Mouse (Mus musculus) heart, postnatal 25 days (tissue): ENCODE results near the gene Mrpl14. TPM values are rescaled to one million over a fixed set of nuclear protein-coding genes. Genes with fewer than 3 reads are reported as not detected.
A peak's percentile ranks its signal among the peaks of the same experiment; 100 is the strongest.

Experiments used
- DNase-seq: peaks from one replicate; pipeline ENCODE4 v3.0.0; 2022; ENCODE audit warnings: low spot score
- intact Hi-C: fragments of 180-260 bp; cut with DNase I; formaldehyde crosslinking; loops from one replicate; pipeline ENCODE4 v1.15.1; 2025
- total RNA-seq, 2 experiments: library from RNA; stranded (reverse); gene quantifications; 2 replicates each; pipeline ENCODE4 v1.2.3; 2021

The Mrpl14 gene
- total RNA-seq, 2 experiments from 2014 or later = 132 to 139 TPM

DNA sequence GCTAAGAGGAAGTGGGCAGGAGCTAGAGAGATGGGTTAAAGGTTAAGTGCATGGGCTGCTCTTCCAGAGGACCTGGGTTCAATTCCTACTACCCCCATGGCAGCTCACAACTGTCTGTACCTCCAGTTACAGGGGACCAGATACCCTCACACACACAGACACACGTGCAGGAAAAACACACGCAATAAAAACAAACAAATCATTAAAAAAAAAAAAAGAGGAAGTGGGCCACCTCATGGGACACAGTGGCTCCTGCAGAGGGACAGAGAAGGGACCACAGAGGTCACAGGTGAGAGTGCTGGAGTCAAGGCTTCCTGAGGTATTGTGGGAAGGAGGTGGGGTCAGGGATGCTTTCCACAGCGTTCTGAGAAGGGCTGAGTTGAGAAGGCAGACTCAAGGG, 25.4 kb downstream of the Mrpl14 start:
- intact Hi-C loops = no loop called here

DNA sequence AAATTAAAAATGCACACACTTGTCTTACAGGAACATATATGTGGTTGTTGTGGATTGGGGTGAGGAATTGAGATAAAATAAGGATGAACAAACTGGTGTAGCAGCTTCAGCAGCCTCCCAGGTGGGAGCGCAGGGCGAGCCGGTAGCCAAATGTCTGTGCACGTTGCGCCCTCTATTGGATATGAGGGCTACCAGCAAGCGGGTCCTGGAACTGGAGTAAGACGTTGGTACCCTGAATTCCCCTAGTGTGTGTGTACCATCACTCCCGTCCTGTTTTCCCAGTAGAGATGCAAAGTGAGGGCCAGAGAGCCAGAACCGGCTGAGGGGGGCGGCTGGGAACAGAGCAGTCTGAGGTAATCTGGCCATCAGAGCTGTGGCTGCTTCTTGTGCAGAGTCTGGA, 32.2 kb downstream of the Mrpl14 start:
- intact Hi-C loops = loop anchor here (1.0 kb wide), 1 partner anchor 40 kb away; no protein-coding TSS in a partner anchor
- DNase-seq = no peak

More for the DNA sequence above, 25.4 kb downstream of the Mrpl14 start:
- no peak for DNase-seq

DNA sequence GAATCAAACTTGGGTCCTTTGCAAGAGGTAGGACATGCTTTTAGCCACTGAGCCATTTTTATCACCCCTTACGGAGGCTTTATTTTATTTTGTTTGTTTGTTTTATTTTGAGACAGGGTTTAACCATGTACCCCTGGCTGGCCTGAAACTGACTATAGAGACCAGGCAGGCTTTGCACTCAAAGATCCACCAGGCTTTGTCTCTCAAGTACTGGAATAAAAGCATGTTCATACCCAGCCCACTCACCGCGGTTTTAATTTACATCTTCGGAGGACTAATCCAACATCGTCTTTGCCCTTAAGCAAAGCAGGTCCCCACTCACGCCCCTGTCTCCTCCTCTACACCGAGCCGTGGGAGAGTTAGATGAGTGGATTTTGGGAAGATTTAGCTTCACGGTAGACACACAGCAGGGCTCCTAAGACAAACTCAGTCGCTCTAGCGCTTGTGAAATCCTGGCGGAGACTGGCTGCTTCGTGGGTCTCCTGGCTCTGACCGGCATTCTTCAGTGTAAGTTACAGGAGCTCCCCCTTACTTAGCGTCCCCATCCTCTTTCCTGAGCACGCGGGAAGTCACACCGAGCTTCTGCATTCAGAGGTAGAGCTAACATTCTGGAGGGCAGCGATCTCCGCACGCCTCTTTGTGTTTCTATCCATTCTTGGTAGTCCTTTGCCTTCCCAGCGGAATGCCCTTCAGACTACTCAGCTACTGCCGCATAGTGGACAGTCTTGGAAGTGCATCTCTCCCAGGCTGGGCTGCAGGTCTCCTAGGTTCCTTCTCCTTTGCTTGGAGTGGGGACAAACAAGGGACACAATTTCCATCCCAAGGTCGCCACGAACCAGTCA, 37.8 kb downstream of the Mrpl14 start:
- no peak for DNase-seq
- intact Hi-C loops = loop anchor here (5.0 kb wide), 1 partner anchor 147 kb away; no protein-coding TSS in a partner anchor

- intact Hi-C loops = loop anchor here (5.0 kb wide), 1 partner anchor 147 kb away; no protein-coding TSS in a partner anchor
- no peak for DNase-seq
Measured at GRCm38 (mm10) chr17:45724574-45724921, 38.4 kb downstream of the Mrpl14 start.

GRCm38 (mm10) chr17:45726249-45726648, 40.1 kb downstream of the Mrpl14 start:
- intact Hi-C loops = no loop called here
- DNase-seq = no peak

- no peak for DNase-seq
- intact Hi-C loops = no loop called here
Measured at GRCm38 (mm10) chr17:45727481-45727880, 41.4 kb downstream of the Mrpl14 start.

DNA sequence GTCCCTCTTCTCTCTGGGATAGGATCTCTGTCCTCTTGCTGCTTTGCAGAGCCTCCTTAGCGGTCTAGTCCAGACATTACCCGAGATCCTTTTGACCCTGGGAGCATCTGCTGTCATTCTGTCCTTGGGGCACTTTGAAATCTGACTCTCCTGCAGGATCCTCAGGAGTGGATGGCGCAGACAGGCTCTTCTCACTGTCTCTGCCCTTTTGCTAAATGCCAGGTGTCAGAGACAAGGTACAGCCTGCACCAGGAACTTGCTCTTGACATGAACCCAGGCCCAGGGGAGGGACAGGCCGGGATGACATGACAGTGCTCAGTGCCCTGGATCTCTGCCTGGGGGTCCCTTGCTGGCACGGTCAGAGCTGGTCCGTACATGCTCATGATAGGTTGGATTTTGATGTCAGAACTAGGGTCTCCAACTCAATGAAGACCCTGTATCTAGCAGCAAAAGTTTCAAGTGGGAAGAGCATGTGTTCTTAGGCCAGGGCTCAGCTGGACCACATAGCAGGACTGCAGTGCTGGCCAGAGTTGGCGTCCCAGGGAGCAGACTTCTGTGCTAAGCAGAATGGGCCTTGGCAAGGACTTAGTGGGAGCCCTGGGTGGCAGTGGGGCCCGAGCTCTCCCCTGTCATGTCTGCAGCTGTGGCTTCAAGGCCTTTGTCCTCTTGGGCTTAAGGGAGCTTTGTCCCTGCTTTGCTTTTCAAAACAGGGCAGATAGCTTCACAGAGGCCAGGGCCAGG, 42.0 kb downstream of the Mrpl14 start:
- intact Hi-C loops = no loop called here
- DNase-seq = no peak

- no peak for DNase-seq
- intact Hi-C loops = no loop called here
Measured at GRCm38 (mm10) chr17:45729387-45729786, 43.3 kb downstream of the Mrpl14 start.

GRCm38 (mm10) chr17:45730696-45731095, 44.6 kb downstream of the Mrpl14 start:
- intact Hi-C loops = loop anchor here (1.0 to 10.0 kb wide), 3 partner anchors 114 to 567 kb away; partner anchors contain the start of gene Dlk2

DNA sequence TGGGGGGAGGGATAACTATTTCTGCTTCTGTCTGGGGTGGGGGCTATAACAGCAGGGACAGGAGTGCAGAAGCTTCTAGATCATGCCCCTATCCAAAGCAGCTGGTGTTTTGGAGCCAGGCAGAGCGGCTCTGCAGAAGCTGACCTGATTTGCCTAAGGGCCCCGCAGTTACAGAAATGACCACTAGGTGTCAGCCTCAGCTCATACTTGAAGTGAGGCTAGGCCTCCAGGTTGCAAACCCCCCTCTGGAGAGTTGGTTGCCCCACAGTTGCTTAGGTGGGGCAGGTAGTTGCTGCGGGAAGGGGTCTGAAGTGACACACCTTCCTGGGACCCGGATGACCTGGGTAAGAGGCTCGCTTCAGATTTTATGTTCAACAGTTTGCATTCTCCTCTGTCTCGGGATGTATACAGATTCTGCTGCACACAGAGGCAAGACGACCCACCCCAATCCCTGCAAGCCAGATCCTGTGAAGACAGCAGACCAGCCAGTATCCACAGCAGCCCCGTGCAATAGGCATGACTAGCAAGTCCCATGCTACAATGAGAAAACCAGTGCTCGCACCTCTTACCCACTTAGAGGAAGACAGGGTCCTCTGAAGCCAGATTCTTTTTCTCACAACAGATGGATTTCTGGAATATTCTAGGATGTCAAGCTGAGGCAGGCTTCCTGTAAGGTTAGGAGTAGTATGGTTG, 45.2 kb downstream of the Mrpl14 start:
- intact Hi-C loops = loop anchor here (1.0 to 10.0 kb wide), 3 partner anchors 113 to 566 kb away; partner anchors contain the start of gene Dlk2
- DNase-seq = peak; percentile 55

More at GRCm38 (mm10) chr17:45730696-45731095, 44.6 kb downstream of the Mrpl14 start:
- no peak for DNase-seq

- DNase-seq = no peak
- intact Hi-C loops = loop anchor here (5.0 to 10.0 kb wide), 2 partner anchors 112 to 564 kb away; partner anchors contain the start of gene Dlk2
Measured at GRCm38 (mm10) chr17:45733038-45733734, 47.1 kb downstream of the Mrpl14 start.

DNA sequence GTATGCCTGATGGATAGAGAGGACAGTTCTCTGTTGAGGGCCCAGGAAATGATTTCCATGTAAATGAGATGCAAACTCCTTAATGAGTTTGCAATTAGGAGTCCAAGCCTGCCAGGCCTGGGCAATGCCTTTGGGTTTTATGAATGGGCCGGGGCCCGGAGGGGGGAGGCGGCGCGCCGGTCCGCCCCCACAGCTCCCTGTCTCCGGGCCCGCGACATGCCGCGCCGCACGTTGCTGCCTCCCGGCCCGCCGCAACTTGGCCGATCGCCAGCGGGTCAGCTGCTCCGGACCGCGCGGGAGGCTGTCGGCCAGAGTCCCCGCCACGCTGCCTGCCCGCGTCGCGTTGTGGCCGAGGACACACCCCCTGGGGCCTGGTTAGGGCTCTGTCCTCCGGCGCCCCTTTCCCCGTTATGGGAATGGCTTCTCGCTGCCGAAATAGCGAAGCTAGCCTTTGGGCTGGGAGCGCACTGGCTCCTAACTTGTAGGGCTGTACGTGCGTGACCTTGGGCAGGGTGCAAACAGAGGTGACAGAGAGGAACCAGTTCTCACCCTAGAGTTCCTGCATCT, 47.7 kb downstream of the Mrpl14 start, which contains the start of gene 1600014C23Rik:
1600014C23Rik (minus strand) TSS at position 110 of the 567 bp plus-strand sequence.
- DNase-seq = no peak
- intact Hi-C loops = loop anchor here (5.0 to 10.0 kb wide), 2 partner anchors 111 to 563 kb away; partner anchors contain the start of gene Dlk2

DNA sequence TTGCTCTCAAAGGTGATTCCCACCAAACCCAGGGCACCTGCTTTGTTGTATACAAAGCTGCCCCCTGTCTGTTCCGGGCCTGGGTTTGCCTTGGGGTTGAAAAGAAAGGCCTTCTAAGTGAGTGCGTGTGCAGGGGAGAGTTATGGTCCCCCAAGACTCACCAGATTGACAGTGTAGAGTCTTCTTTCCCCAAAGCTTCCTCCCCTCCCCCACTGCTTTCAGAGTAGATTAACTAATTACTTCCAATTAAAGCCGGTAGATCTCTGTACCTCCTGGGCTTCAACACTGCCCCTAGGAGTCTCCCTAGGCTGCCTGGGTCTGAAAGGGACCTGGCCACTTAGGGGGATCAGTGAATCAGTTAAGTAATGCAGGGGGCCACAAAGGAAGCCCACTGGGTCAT, 48.2 kb downstream of the Mrpl14 start:
- DNase-seq = no peak
- intact Hi-C loops = loop anchor here (5.0 to 10.0 kb wide), 2 partner anchors 110 to 563 kb away; partner anchors contain the start of gene Dlk2

DNA sequence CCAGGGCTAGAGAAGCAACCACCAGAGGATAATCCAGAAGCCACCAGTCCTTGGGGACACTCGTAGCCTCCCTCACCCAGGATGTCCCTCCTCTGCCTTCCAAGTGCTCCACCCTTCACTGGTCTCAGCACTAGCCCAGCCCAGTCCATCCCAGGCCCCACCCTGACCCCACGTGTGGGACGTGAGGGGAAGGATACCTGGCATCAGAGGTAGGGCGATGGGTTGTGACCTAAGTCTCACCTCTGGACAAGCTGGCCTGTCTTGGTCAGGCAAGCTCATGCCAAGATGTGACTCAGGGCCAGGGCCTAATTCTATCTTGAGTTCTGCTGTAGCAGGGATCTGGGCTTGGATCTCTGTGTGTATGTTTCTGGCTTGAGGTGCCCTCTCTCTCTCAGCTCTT, 48.8 kb downstream of the Mrpl14 start:
- no peak for DNase-seq
- intact Hi-C loops = loop anchor here (1.0 to 10.0 kb wide), 3 partner anchors 110 to 562 kb away; partner anchors contain the start of genes Dlk2 and Vegfa

DNA sequence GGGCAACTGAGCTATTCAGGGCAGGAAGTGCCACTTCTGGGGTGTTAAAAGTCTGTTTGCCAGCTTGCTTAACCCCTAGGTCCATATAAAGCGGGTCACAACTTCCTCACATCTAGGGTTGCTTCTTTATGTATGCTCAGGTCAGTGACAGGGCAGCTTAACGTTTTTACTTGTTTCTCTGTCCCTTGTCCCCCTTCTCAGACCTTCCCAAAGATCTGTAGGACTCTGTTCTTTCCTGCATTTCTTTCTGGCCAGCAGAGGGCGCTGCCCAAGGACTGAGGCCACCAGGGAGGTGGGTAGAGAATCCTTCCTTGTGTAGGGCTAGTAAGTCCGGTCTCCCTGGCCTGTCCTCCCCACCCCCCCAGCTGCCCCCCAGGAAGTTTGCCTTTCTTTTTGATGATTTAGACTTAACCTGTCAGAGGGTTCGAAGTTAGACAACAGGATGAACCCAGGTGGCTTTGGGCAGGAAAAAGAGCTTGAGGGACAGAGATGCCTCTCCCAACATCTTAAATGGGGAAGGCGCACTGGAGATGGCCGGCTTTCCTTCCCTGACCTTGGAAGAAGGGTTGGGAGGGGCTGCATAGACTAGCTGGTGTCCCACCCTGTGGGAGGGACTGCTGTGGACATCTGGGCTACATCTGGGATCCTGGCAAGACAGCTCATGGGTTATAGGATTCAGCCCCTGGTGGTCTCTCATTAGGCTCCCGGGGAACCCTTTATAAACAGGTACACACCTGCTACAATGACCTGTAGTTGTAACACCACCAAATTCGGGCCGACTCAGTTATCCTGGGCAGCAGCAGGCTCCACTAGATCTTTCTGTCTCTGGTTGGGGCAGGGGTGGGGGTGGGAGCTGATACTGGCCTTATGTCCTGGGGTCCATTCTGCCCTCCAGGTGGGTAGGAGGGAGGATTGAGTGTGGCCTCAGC, 49.5 kb downstream of the Mrpl14 start:
- intact Hi-C loops = loop anchor here (1.0 to 10.0 kb wide), 3 partner anchors 33 to 297 kb away; partner anchors contain the start of gene Vegfa
- peak; percentile 52 for DNase-seq

- DNase-seq = peak; percentile 61
- intact Hi-C loops = loop anchor here (2.0 to 10.0 kb wide), 2 partner anchors 32 to 108 kb away; no protein-coding TSS in a partner anchor
Measured at GRCm38 (mm10) chr17:45736311-45737077, 50.4 kb downstream of the Mrpl14 start.
